Mouse (Mus musculus) CH12.LX (cell line): ENCODE results near the gene Bmp7.

Experiments used
- CHD1 ChIP-seq: IDR thresholded peaks from 2 replicates; pipeline ENCODE4 v1.6.1; 2012; ENCODE audit warnings: low read depth, low read length, improper control_type of control experiment, inconsistent platforms
- CTCF ChIP-seq, 2 experiments: IDR thresholded peaks in 1 of 2; conservative IDR thresholded peaks in 1 of 2; 2 replicates each; pipeline ENCODE4 v1.5.1; 2011 to 2012; ENCODE audit warnings: low read depth in 2 of 2, low read length in 2 of 2, improper control_type of control experiment in 1 of 2, inconsistent platforms in 1 of 2, mild to moderate bottlenecking in 1 of 2, moderate library complexity in 1 of 2
- E2F4 ChIP-seq: IDR thresholded peaks from 2 replicates; pipeline ENCODE4 v1.6.1; 2011; ENCODE audit warnings: low read depth, low read length, improper control_type of control experiment; ENCODE audit not compliant: insufficient replicate concordance
- ETS1 ChIP-seq: conservative IDR thresholded peaks from 2 replicates; pipeline ENCODE4 v1.6.1; 2012; ENCODE audit warnings: low read depth, mild to moderate bottlenecking, inconsistent platforms, low read length, improper control_type of control experiment, moderate library complexity
- GABPA ChIP-seq: IDR thresholded peaks from 2 replicates; pipeline ENCODE4 v1.6.1; 2012; ENCODE audit warnings: low read depth, low read length, improper control_type of control experiment, inconsistent platforms; ENCODE audit not compliant: insufficient replicate concordance
- MAX ChIP-seq: IDR thresholded peaks from 2 replicates; pipeline ENCODE4 v1.6.1; 2011; ENCODE audit warnings: low read length, improper control_type of control experiment
- NRF1 ChIP-seq: IDR thresholded peaks from 2 replicates; pipeline ENCODE4 v1.6.1; 2014; ENCODE audit warnings: low read depth, mild to moderate bottlenecking, inconsistent platforms, low read length, improper control_type of control experiment, moderate library complexity
- POLR2A ChIP-seq: IDR thresholded peaks from 2 replicates; pipeline ENCODE4 v1.6.1; 2011; ENCODE audit warnings: low read depth, mild to moderate bottlenecking, improper control_type of control experiment, low read length
- ZC3H11A ChIP-seq: IDR thresholded peaks from 2 replicates; pipeline ENCODE4 v1.6.1; 2012; ENCODE audit warnings: low read depth, mild to moderate bottlenecking, inconsistent platforms, low read length, improper control_type of control experiment

GRCm38 (mm10) chr2:172865165-172865564, 75.0 kb downstream of the Bmp7 start:
- no peak for TF ChIP-seq CHD1
- no peak for TF ChIP-seq GABPA
- no peak for TF ChIP-seq E2F4
- TF ChIP-seq CTCF (conservative IDR thresholded peaks at IDR 0.05 in 1 of 2, IDR thresholded peaks at IDR 0.05 in 1 of 2; ENCODE audit: low read depth in 2 of 2, low read length in 2 of 2): no peak
- TF ChIP-seq ETS1: no peak
- no peak for TF ChIP-seq NRF1
- TF ChIP-seq ZC3H11A: no peak
- TF ChIP-seq POLR2A: no peak
- TF ChIP-seq MAX: no peak
